Mouse (Mus musculus): ENCODE measurements around the gene Zfp839. TPM values are rescaled to one million over a fixed set of nuclear protein-coding genes. Genes with fewer than 3 reads are reported as not detected.

The Zfp839 gene
- polyA plus RNA-seq, 2 experiments: 0.62 to 1.9 TPM

- H3K4me2 ChIP-seq (ENCODE audit: low read depth): no peak overlapping the region
- H3K36me3 ChIP-seq (replicated peaks; ENCODE audit: control insufficient read depth, insufficient read depth, low read depth): no peaks in the 10 kb centered on the region
- no peak for DNase-seq (ENCODE audit: low read depth in 3 of 3, low spot score in 3 of 3)
- no peaks in the 10 kb centered on the region for H3K9me3 ChIP-seq (ENCODE audit: control insufficient read depth, low read length)
- TF ChIP-seq EP300 (IDR thresholded peaks at IDR 0.05; ENCODE audit: low read depth): no peak
- no peak for TF ChIP-seq CTCF (IDR thresholded peaks at IDR 0.05; ENCODE audit: low read depth)
- no peak overlapping the region for H3K4me3 ChIP-seq (ENCODE audit: insufficient read depth in 1 of 2, low read depth in 2 of 2, low read length in 2 of 2)
- H3K9ac ChIP-seq (replicated peaks): no peak overlapping the region
- H3K27ac ChIP-seq: no peak overlapping the region
- ATAC-seq (ENCODE audit: insufficient read depth): no peak
- no peaks in the 10 kb centered on the region for H3K4me1 ChIP-seq (replicated peaks; ENCODE audit: control insufficient read depth in 2 of 2, insufficient read depth in 2 of 2, low read length in 1 of 2)
- no peaks in the 10 kb centered on the region for H3K27me3 ChIP-seq (ENCODE audit: control insufficient read depth, insufficient read depth, low read length)
- WGBS (ENCODE audit: insufficient replicate concordance): 79% methylated on average over 4 of the region's 4 CpGs
Measured at GRCm38 (mm10) chr12:110828908-110829307, 21.1 kb upstream of the Zfp839 start.

- no peak overlapping the region for H3K9ac ChIP-seq (replicated peaks)
- no peaks in the 10 kb centered on the region for H3K36me3 ChIP-seq (replicated peaks; ENCODE audit: control insufficient read depth, insufficient read depth, low read depth)
- WGBS (ENCODE audit: insufficient replicate concordance): 71% methylated on average over 10 of the region's 11 CpGs
- no peaks in the 10 kb centered on the region for H3K27me3 ChIP-seq (ENCODE audit: control insufficient read depth, insufficient read depth, low read length)
- ATAC-seq (ENCODE audit: insufficient read depth): no peak
- DNase-seq (ENCODE audit: low read depth in 3 of 3, low spot score in 3 of 3): no peak
- no peak for TF ChIP-seq EP300 (IDR thresholded peaks at IDR 0.05; ENCODE audit: low read depth)
- TF ChIP-seq CTCF (IDR thresholded peaks at IDR 0.05; ENCODE audit: low read depth): 0 out of 2 replicates have a peak, but pooled peaks have one; percentile 2
- H3K4me3 ChIP-seq (ENCODE audit: insufficient read depth in 1 of 2, low read depth in 2 of 2, low read length in 2 of 2): no peak overlapping the region
- H3K27ac ChIP-seq: no peak overlapping the region
- H3K4me1 ChIP-seq (replicated peaks; ENCODE audit: control insufficient read depth in 2 of 2, insufficient read depth in 2 of 2, low read length in 1 of 2): no peaks in the 10 kb centered on the region
- no peak overlapping the region for H3K4me2 ChIP-seq (ENCODE audit: low read depth)
- no peaks in the 10 kb centered on the region for H3K9me3 ChIP-seq (ENCODE audit: control insufficient read depth, low read length)
Measured at GRCm38 (mm10) chr12:110830293-110831024, 19.6 kb upstream of the Zfp839 start.

GRCm38 (mm10) chr12:110835182-110835581 is 14.9 kb upstream of the Zfp839 start:
- no peak for TF ChIP-seq CTCF (IDR thresholded peaks at IDR 0.05; ENCODE audit: low read depth)
- peaks cover 6% of the 10 kb centered on the region for H3K27me3 ChIP-seq (ENCODE audit: control insufficient read depth, insufficient read depth, low read length)
- H3K36me3 ChIP-seq (replicated peaks; ENCODE audit: control insufficient read depth, insufficient read depth, low read depth): no peaks in the 10 kb centered on the region
- 83% methylated on average over 3 of the region's 3 CpGs for WGBS (ENCODE audit: insufficient replicate concordance)
- H3K9ac ChIP-seq (replicated peaks): no peak overlapping the region
- H3K27ac ChIP-seq: no peak overlapping the region
- H3K4me3 ChIP-seq (ENCODE audit: insufficient read depth in 1 of 2, low read depth in 2 of 2, low read length in 2 of 2): no peak overlapping the region
- no peak for DNase-seq (ENCODE audit: low read depth in 3 of 3, low spot score in 3 of 3)
- H3K4me1 ChIP-seq (replicated peaks; ENCODE audit: control insufficient read depth in 2 of 2, insufficient read depth in 2 of 2, low read length in 1 of 2): 0 out of 4 replicates have a peak, but pooled peaks cover 0 to 2% of the 10 kb centered on the region in 2 experiments
- H3K9me3 ChIP-seq (ENCODE audit: control insufficient read depth, low read length): no peaks in the 10 kb centered on the region
- no peak for ATAC-seq (ENCODE audit: insufficient read depth)
- H3K4me2 ChIP-seq (ENCODE audit: low read depth): no peak overlapping the region

- Histone ChIP-seq H3K4me3 (ENCODE audit: insufficient read depth in 1 of 2, low read depth in 2 of 2, low read length in 2 of 2) (no peak overlapping the region), H3K9me3 (ENCODE audit: control insufficient read depth, low read length) (no peaks in the 10 kb centered on the region), H3K4me2 (ENCODE audit: low read depth) (no peak overlapping the region), H3K9ac (replicated peaks) (no peak overlapping the region), H3K36me3 (replicated peaks; ENCODE audit: control insufficient read depth, insufficient read depth, low read depth) (no peaks in the 10 kb centered on the region), H3K27me3 (ENCODE audit: control insufficient read depth, insufficient read depth, low read length) (peaks cover 6% of the 10 kb centered on the region), H3K27ac (no peak overlapping the region), H3K4me1 (replicated peaks; ENCODE audit: control insufficient read depth in 2 of 2, insufficient read depth in 2 of 2, low read length in 1 of 2) (peaks cover 0 to 3% of the 10 kb centered on the region in 2 experiments; a peak in 1 of 4 replicates)
- TF ChIP-seq CTCF (IDR thresholded peaks at IDR 0.05; ENCODE audit: low read depth) (no peak), EP300 (IDR thresholded peaks at IDR 0.05; ENCODE audit: low read depth) (no peak)
- WGBS (ENCODE audit: insufficient replicate concordance): 53% methylated on average over 6 of the region's 6 CpGs
- DNase-seq (ENCODE audit: low read depth in 3 of 3, low spot score in 3 of 3) (no peak), ATAC-seq (ENCODE audit: insufficient read depth) (no peak)
Measured at GRCm38 (mm10) chr12:110836729-110837128, 13.3 kb upstream of the Zfp839 start.

- H3K36me3 ChIP-seq (replicated peaks; ENCODE audit: control insufficient read depth, insufficient read depth, low read depth): no peaks in the 10 kb centered on the region
- no peak overlapping the region for H3K27ac ChIP-seq
- no peak for ATAC-seq (ENCODE audit: insufficient read depth)
- DNase-seq (ENCODE audit: low read depth in 3 of 3, low spot score in 3 of 3): no peak
- H3K27me3 ChIP-seq (ENCODE audit: control insufficient read depth, insufficient read depth, low read length): peaks cover 6% of the 10 kb centered on the region
- TF ChIP-seq EP300 (IDR thresholded peaks at IDR 0.05; ENCODE audit: low read depth) (no peak), CTCF (IDR thresholded peaks at IDR 0.05; ENCODE audit: low read depth) (no peak)
- H3K9me3 ChIP-seq (ENCODE audit: control insufficient read depth, low read length): no peaks in the 10 kb centered on the region
- WGBS (ENCODE audit: insufficient replicate concordance): 36% methylated on average over 5 of the region's 5 CpGs
- H3K4me2 ChIP-seq (ENCODE audit: low read depth): no peak overlapping the region
- no peak overlapping the region for H3K4me3 ChIP-seq (ENCODE audit: insufficient read depth in 1 of 2, low read depth in 2 of 2, low read length in 2 of 2)
- no peak overlapping the region for H3K9ac ChIP-seq (replicated peaks)
- peaks cover 0 to 3% of the 10 kb centered on the region in 2 experiments; a peak in 1 of 4 replicates for H3K4me1 ChIP-seq (replicated peaks; ENCODE audit: control insufficient read depth in 2 of 2, insufficient read depth in 2 of 2, low read length in 1 of 2)
Measured at GRCm38 (mm10) chr12:110837192-110837841, 12.7 kb upstream of the Zfp839 start.

Data from liver, embryonic 14.5 days (tissue).